Mouse (Mus musculus) adrenal gland (tissue): ENCODE results near the gene Gnl1.
"Not testable (repeated sequence)": the region's sequence is repeated elsewhere in the genome, so short reads cannot be mapped to it uniquely, and the experiment has no call there.

ENCODE experiments used
- intact Hi-C: fragments of 180-260 bp; cut with DNase I; formaldehyde crosslinking; loops from one replicate; pipeline ENCODE4 v1.15.1; 2025
- microRNA-seq, 2 experiments: library from miRNA; unstranded; fragments of <30 nt; microRNA quantifications; one replicate each; pipeline ENCODE4; 2019

The Gnl1 gene

GRCm38 (mm10) chr17:36023710-36024654, 44.3 kb downstream of the Gnl1 start:
- intact Hi-C loops: no loop called here

- intact Hi-C loops: no loop called here
Measured at GRCm38 (mm10) chr17:36025197-36025596, 45.5 kb downstream of the Gnl1 start.

DNA sequence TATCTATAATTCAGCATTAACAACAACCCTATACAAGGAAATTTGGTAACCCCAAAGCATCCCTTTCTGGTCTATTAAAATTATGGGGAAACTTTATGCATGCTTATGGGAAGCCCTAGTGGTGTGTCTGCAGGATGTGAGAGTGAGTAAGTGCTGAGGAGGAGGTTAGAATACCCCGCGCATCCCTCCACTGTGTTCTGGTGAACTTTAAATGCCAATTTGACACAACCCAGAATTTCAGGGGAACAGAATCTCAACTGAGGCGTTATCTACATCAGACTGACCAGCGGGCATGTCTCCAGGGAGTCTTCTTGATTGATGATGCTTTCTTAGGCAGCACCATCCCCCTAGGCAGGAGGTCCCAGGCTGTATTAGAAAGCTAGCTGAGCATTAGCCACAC, 46.2 kb downstream of the Gnl1 start:
- intact Hi-C loops: no loop called here

- intact Hi-C loops: no loop called here
Measured at GRCm38 (mm10) chr17:36027663-36028062, 48.0 kb downstream of the Gnl1 start.

DNA sequence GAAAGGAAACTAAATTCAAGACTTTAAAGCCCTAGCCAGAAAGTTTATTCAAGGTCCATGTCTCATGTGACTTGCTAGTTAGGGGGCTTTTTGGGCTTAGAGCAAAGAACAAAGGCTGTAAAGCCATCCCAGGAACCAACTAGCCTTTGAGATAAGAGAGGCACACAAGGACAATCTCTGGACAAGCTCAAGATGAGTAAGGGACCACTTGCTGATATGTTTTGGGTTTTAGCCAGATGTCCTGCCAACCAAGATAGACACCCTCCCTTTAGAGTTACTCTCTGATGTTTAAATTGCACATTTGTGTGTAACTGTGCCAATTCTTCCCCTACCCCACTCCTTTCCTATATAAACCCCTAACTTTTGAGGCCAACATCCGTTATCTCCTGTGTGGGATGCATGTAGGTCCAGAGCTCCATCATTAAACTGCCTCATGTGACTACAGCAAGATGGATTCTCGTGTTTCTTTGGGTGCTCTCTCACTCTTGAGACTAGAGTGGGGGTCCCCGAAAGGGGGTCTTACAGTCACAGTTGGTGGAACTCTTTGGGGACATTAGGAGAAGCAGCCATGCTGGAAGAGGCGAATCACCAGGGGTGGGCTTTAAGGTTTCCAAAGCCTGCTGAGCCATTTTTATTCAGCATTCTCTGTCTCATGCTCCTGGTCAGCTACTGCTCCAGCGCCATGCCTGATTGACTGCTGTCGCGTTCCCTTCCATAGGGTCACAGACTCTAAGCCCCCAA, 49.4 kb downstream of the Gnl1 start:
- intact Hi-C loops: no loop called here

DNA sequence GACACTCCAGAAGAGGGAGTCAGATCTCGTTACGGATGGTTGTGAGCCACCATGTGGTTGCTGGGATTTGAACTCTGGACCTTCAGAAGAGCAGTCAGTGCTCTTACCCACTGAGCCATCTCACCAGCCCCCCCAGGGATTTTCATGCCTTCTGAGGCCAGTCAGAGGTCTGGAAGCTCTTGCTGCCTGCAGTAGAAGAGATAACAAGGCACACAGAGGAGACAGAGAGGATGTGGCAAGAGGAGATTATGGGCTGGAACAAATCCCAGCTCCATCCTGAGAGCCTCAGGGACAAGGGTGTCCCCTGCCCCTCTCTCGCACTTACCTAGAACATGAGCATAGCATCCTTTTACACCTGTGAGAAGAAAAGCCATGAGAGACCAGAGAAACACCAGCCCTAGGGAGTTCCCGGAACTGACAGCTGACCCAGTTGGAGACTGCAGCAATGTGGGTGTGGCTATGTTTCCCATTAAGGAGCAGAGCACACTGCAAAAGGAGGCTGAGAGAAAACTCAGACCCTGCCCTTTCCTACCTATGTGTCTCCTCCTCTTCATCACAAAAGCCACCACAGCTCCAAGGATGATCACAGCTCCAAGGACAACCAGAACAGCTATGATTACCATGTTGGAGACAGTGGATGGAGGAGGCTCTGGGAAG, 50.5 kb downstream of the Gnl1 start:
- intact Hi-C loops: not testable (repeated sequence)

- intact Hi-C loops: not testable (repeated sequence)
Measured at GRCm38 (mm10) chr17:36030703-36031582, 51.3 kb downstream of the Gnl1 start.

GRCm38 (mm10) chr17:36031583-36032331, 52.1 kb downstream of the Gnl1 start:
- intact Hi-C loops: not testable (repeated sequence)

GRCm38 (mm10) chr17:36032351-36032875, 52.8 kb downstream of the Gnl1 start, which contains the start of gene H2-T23:
Gene H2-T23 (minus strand): TSS chr17:36032855.
- intact Hi-C loops: not testable (repeated sequence)

GRCm38 (mm10) chr17:36034524-36034923, 54.9 kb downstream of the Gnl1 start:
- intact Hi-C loops: loop anchor here (2.0 kb wide), 1 partner anchor 38 kb away; no protein-coding TSS in a partner anchor

DNA sequence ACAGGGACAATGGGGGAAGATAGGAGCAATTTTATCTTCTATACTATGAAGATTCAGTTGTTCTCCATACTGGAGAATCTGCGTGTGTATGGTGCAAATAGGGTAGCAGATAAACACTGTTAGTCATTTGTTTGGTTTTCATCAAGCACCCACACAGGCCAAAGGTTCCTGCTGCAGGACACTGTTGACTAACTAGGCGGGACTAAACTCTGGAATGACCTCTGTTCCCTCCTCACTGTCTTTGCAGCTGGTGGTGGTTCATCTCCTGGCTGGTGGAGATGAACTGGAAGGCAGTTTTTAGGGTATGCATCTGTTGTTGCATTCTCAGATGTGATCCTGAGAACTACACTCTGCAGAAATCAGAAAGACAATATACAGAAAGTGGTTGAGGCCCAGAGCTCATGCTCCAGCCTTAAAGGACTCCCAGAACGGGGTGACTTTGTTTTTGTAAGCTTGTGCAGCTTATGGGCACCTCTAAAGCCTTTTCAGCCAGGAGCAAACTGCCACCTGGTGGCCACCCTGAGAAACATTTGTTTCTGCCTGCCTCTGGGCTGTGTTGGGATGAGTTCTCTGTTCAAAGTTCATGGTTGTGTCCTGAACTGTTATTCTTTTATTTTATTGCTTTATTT, 55.5 kb downstream of the Gnl1 start:
- intact Hi-C loops: loop anchor here (2.0 kb wide), 1 partner anchor 38 kb away; no protein-coding TSS in a partner anchor

DNA sequence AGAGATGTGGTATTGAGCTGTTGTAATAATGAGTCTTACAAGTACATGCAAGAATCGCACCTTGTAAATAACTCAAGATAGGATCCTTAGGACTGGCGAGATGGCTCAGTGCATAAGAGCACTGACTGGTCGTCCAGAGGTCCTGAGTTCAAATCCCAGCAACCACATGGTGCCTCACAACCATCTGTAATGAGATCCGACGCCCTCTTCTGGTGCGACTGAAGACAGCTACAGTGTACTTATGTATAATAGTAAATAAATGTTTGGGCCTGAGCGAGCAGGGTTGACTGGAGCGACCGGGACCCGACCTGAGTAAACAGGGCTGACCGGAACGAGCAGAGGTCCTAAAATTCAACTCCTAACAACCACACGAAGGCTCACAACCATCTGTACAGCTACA, 56.5 kb downstream of the Gnl1 start:
- intact Hi-C loops: not testable (repeated sequence)

Small RNAs within 50 kb of the gene (microRNA-seq; reads per million reads assigned to microRNA genes)
- 58.1 to 107 reads per million in 2 experiments for gene Mir877
